Mouse (Mus musculus) spleen, postnatal 4 days (tissue): ENCODE results near the gene Tmem9b.

Source experiments
- DNase-seq, 2 experiments: peaks; one replicate each; pipeline ENCODE4 v3.0.0; 2022; ENCODE audit warnings: low spot score in 2 of 2

The Tmem9b gene

DNA sequence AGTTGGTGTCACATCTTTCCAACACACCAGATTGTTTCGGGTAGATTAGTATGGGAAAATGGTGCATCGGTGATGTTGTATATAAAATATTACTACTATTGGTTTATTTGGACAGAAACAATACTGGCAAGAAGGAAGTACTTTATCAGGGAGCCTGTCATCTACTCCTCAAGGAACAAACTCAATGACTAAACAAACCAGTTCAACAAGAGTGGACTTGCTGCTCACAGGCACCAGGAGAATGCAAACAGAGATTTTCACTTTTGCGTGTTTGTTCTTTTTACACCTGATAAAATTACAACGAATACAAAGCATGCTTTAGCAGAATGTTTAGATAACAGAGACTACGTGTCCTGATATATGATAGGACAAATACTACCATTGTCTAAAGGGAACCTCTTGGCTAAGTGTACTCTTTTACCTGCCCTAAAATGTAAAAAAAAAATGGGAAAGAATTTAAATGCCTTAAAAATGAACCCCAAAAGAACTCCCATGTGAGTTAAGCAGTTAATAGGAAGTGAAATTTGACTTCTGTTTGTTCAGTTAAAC is 12.8 kb downstream of the Tmem9b start:
- no peak for DNase-seq

DNA sequence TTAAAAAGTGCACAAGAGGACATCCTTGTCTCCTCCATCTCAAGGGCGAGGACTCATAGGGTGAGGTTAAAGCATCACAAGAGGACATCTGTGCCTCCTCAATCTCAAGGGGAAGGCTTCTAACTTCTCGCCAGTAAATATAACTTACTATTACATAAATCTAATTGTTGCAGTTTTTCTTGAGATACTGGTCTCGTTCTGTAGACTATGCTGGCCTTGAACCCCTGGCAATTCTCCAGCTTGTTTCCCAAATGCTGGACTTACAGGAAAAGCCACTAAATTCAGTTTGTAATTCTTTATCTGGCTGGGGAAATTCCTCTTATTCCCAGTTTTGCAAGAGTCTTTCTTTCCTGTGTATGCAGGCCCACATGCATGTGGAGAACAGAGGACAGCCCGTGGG is 17.9 kb downstream of the Tmem9b start:
- DNase-seq: no peak

DNA sequence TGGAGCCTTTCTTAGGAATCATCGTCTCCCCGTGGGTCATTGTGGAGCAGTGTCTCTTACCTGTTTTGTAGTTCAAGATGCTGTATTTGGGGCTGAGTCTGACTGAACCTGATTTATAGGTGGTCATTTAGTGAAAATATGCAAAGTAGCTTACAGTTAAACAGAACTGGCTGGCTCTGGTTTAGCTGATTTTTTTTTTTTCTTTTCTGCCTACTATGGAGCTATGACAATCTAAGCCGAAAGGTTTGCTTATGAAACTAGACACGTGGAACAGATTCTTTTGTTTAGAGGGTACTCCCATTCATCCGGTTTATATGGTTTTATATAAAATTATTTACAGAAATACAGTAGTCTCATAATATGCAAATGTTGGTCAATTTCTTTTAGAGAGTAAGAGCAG is 21.0 kb downstream of the Tmem9b start, which contains the start of gene Ascl3:
TSS of gene Ascl3 (minus strand) at position 101 of the 400 bp plus-strand sequence.
- no peak for DNase-seq

DNA sequence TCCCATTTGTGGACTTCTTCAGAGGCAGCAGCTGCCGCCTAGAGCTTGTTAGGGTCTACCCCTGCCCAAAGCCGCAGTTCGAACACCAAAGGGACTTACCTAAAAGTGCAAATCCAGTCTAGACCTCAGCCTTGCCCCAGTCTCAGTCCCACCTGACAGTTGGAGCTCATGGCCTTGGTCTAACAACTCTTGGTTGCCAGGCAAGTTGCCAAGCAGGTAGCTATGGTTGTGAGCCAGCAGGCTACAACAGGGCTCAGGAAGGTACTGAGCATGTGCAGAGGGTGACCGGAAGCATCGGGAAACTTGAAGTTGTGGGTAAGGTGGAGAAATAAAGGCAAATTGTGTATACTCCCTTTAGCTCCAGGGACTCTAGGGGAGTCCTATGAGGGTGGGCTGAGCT is 29.0 kb downstream of the Tmem9b start, which contains the start of gene BC051019:
TSS of gene BC051019 (minus strand) at position 154 of the 400 bp plus-strand sequence.
- DNase-seq: no peak

DNA sequence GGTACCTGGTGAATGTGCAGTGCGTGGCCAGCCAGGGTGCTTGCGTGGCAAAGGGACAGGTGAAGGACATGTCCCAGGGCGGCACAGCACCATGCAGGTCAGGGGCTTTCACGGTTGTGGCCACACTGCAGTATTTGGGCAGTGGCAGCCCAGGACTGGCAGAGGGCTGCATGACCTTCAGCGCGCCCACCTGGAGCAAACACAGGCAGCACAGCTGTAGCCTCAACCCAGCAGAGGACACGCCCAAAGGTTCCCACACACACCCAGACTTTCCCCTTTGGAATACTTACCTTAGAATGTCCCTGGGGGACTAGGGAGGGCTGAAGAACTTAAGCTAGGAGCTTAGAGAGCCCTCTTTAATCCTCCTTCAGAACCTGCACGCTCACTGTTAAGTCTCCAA is 29.6 kb downstream of the Tmem9b start:
- DNase-seq: no peak

DNA sequence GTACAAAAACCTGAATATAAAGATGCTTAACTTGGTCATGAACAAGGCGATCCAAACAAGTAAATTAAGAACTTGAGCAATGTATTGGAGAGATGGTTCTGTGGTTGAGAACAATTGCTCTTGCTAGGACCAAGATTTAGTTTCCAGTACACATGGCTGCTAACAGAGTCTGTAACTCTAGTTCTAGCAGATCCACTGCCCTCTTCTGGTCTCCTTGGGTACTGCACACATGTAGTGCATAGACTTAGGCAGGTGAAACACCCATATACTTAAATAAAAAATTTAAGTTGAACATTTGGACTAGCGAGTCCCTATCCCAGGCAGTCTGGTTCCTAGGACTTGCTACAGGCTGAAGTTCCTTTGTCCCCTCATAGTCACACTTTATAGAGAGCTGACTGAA is 30.1 kb downstream of the Tmem9b start:
- DNase-seq: no peak

DNA sequence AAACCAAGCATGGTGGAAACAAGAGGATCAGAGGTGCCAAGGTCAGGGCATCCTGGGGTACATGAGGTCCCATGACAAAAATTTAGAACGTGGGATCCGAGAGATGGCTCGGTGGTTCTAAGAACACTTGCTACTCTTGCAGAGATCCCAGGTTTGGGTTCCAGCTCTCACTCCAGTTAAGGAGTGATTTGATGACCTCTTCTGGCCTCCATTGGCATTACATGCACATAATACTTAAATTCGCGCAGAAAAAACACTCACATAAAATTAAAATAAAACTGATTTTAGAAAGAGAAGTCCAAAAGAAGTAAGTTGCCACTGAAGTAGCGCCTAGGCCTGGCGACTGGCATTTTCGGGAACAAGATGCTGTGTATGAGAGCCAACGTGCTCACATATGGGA is 33.4 kb downstream of the Tmem9b start:
- DNase-seq: no peak

DNA sequence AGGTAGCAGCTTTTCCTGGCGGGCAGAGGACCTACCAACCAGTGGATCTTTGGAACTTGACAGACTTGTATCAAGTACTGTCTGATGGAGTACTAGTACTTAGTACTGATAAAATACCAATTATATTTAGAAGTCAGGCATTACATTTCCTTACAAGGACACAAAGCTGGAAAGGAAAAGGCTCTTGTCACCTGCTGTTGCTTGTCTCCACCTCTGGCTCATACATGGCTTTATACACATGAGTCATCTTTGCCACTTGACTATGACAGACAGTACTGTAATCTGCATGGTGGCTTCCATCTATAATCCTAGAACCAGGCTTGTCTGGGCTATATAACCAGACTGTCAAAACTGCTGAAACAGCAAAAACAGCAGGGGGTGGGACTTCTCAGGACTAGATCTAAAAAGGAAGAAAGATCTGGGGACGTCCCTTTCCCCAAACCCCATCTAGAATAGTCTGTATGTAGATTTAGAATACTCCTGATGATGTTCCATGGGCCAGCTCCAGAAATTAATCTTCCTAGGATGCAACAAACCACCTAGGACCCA is 39.2 kb downstream of the Tmem9b start:
- no peak for DNase-seq

DNA sequence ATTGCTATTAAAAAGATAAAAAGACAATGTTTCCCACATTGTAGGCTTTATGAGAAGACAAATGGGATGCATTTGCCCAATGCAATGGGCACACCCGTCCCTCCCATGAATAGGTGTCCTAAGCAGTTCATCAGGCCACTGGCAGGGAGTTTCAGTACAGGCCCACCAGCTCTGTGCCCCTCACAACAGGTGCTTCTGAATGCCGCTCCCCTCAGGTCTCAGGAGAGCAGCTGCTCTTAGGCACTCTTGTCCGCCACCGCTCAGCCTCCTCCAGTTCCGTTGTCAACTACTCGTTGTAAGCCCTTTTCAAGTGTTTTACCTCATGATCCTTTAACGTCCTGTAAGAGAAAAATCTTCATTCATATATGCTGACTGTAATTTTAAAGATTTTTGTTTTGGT is 40.5 kb downstream of the Tmem9b start:
- no peak for DNase-seq

DNA sequence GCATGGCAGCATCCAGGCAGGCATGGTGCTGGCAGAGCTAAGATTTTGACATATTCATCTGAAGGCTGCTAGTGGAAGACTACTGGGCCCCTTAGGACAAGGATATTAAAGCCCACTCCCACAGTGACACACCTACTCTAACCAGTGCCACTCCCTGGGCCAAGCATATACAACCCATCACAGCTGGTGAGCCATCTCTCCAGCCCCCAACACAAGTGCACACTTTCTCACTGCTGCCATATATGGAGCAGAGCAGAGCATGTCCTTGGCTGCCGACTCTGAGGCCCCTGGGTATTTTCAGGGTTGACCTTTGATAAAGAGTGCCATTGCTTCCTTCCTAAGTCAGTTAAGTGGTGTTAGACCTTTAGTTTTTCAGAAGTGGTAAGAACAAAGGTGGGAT is 42.6 kb downstream of the Tmem9b start:
- no peak for DNase-seq

DNA sequence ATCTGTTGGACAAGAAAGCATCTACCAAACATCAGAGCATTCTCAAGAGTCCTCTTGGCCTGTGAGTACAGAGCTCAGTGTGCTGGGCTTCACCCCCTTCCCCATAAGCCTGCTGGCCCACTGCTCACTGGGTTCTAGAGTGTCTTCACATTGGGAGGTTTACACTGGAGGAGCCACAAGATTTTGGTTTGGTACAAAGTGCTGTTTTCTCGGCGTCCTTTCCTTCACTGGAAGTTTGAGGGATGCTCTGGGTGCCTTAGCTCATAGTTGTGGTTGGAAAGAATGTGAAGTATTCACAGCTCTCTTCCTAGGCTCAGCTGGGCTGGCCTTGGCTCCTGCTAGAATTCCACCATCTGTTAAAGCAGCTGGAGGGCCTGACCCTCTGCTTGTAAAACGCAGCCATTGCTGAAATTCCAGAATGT is 43.7 kb downstream of the Tmem9b start:
- DNase-seq: no peak

DNA sequence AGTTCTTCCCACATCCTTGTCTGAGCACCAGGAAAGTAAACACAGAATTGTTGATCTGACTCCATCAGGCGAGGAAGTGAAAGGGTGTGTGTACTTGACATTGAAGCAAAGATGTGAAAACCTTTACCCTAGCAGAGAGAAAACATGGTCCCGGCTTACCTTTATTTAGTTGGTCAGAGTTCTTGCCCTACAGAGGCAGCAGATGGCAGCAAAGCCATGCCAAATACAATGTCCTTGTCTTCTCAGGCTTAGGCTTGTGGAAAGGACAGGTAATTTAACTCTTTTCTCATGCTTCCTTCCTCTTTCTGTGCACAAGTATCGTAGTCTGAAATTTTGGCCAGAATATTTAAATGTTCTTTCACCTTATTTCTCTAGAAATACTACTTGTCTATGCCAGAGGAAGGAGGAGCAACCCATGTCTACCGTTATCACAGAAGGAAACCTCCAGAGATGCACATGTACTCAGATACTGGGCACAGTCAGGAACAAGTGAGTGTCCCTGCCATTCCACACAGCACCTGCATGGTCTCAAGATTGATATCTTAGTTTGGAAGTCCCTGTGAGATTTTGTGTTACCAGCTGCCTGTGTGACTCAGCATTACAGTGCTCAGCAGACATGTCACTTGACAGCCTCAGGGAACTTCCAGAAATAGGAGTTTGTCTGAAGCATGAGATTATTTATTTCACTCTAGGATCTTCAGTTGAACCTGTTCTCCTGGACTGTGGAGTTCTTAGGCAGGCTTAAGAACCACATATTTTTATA is 45.5 kb downstream of the Tmem9b start:
- DNase-seq: peak in 1 of 2 experiments; percentile 31

DNA sequence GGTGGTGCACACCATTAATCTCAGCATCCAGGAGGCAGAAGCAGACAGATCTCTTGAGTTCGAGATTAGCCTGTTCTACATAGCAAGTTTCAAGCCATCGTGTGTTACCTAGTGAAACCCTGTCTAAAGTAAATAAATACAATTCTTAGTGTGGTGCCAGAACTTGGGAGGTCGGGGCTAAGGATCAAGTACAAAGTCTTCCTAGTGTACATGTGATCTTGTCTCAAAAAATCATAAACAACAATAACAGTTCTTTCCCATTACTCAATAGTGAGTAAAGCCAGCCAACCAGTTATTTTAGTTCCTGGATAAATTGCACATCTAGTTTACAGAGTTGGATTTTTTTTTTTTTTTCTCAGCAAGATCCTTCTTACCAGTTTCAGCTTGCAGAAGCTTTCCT is 48.2 kb downstream of the Tmem9b start:
- no peak for DNase-seq

DNA sequence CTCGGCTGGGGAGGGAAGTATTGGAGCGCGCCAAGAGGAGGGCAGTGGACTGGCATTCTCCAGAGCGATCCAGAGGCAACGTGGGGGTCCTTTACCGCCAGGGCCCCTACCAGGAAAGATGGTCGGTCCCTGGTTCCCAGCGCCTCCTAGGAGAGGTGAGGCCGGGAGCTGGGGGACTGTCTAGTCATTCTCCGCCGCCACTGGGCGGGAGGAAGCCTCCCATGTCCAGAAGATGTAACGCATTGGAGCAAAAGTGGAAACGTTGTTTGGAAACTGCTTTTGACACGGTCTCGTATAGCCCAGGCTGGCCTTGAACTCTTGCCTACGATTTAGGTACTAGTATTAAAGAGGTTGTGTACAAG is 48.7 kb downstream of the Tmem9b start:
- no peak for DNase-seq

DNA sequence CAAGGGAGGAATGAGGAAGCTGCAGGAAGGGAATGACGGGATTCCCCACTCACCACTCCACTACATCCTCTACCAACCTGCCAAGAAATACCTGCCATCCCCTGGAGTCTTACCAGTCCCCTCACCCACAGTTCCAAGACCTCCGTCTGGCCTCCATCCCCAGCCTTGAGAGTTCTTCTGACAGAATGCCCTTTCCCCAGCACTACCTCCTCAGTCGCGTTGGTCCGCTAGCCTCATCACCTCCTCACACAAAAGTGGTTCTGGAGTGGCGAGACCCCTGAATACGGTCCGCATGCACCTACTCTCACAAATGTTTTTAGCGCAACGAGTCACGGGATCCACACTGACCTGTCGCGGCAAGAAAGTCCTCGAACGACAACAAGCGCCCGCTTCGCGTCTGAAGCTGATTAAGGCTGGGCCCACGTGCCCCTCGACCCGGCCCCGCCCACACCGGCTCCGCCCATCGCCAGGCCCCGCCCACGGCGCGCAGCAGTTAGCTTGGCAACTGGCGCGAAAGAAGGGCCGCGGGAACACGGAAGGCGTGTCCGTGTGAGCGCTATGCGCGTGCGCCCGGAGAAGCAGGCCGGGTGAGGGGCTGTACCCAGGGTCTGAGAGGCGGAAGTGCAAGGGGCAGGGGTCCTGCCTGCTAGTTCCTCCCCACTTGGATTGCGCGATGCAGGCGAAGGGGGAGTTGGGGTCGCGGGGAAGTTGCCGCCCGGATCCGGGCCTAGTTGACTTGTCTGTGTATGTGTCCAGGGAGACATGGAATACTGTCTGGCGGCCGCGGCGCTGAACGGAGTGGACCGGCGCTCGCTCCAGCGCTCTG is 49.3 kb downstream of the Tmem9b start, which contains the start of the genes St5 and Akip1:
TSS of gene St5 (minus strand) at position 416 of the 826 bp plus-strand sequence.
TSS of gene Akip1 (plus strand) at position 501 of the 826 bp plus-strand sequence.
- DNase-seq: peak; percentile 98 to 99

DNA sequence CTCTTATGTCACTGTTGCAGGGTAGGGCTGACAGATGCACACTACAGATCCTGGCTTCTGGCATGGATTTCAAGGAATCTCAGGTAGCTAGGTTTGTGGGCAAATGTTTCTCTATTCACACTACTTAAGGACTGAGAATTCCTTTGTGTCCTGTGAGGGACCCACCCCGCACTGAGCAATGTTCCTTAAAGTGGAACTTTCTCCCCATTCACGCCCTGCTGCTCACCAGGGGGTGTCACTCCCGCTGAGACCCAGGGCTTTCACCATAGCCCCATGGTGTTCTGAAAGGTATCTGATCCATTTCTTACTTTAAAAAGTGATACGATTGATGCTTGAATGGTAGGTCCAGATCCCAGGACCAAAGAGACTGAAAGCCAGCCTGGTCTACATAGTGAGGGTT is 50.0 kb downstream of the Tmem9b start:
- no peak for DNase-seq

DNA sequence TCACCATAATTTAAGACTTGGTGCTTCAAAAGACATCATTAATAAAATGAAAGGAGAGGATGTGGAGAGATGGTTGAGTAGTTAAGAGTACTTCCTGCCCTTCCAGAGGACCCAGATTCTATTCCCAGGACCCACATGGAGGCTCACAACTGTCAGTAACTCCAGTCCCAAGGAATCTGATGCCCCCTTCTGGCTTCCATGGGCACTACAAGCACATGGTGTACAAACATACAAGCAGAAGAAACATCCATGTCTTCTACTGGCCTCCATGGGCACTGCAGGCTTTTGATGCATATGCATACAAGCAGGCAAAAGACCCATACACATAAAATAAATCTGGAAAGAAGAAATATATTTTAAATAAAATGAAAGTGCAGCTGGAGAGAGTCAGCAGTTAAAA is 52.5 kb downstream of the Tmem9b start:
- DNase-seq: no peak

DNA sequence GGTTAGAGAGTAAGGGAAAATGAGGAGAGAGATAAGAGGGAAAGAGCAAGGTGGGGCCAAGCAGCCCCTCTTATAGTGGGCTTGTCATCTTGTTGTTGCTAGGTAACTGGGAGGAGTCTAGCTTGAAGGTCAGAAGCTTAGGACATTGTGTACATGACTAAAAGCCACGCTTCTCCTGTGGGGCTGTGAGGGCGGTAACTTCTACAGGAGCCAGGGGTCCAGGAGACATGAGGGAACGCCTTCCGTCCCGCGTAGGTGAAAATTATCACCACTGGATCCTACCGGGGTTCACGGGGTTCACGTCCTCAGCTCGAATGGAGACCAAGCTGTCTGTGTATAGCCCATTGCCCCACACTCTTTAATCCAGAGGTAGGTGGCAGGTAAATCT is 57.3 kb downstream of the Tmem9b start:
- DNase-seq: no peak

DNA sequence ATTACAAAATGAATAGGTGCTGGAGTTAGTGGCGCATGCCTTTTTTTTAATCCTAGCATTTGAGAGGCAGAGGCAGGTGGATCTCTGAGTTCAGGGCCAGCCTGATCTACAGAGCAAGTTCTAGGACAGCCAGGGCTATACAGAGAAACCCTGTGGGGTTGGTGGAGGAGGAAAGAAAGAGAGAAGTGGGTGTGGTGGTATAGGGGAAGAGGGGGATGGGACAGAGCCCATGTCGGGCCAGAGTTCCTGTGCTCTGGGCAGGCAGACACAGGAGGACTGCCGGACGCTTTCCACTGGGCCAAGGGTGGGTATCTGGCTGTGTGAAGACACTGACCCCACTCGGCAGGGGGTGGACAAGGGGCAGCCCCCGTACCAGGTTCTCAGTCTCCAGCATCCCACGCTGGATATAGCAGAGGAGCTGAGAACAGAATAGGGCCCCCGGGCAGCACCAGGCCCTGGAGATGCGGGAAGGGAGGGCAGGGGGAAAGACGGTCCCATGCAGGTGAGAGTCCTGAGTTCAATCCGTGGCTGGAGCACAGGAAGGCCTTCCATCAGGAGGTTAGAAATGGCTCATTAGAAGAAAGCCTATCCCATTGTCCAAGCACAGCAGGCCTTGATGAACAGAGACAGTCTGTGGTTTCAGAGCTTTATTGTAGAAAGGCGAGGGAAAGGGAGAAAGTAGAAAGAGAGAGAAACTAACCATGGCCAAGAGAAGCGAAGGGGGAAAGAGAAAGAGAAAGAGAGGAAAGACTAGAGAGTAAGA is 57.9 kb downstream of the Tmem9b start:
- DNase-seq: no peak

DNA sequence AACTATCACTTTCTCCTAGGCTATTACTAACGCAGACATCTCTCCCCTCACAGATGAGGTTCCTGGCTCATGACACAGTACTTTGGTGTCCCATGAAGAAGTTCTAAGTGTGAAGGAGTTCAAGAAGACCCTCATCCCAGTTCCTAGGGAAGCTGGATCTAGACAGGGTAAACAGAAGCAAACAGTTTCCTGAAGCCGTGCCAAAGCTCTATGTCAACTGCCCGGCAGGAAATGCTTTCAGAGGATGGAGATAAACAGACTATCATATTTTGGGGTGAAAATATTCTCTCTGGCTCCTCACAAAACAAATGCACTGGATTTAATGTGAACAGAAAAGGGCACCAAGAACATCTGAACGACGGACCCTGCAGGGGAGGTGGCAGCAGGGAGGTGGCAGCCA is 61.7 kb downstream of the Tmem9b start:
- no peak for DNase-seq

DNA sequence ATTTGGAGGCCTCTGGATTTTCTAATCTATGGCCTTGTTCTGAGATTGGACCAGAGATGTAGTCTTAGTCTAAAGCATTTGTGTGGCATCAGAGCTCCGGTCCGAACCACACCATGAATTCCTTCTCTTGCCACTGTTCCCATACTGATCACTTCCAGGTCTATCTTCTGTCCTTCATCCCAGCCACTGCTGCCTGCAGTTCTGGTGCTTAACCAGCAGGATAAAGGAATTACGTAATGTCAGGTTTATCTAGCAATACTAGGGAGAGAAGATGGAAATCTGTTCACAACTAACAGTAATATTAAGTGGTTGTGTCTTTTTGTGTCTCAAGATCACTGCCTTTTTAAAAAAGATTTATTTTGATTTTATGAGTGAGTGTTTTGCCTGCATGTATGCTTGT is 62.6 kb downstream of the Tmem9b start:
- DNase-seq: no peak
